Mouse (Mus musculus): ENCODE results near the gene Poln.

DNA sequence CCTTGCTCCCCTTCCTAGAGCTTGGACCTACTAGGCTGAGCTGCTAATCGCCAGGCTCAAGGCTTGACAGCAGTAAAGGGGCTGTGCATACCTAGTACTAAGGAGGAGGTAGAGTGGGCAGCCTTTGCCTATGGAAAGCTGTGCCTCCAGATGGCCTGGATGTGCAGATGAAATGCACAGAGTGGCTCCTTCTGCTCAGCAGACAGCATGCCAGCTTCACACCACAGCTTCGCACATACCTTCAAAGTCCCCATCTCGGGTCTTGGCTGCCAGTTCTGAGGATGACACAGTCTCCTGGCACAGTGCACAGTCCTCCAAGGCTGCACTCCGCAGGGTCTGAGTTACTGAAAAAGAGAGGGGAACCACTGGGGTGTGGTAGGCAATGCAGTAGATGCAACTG lies 28.0 kb upstream of the Poln start:
- TF ChIP-seq CTCF (IDR thresholded peaks at IDR 0.05; ENCODE audit: low read depth) (no peak), EP300 (IDR thresholded peaks at IDR 0.05; ENCODE audit: low read depth) (no peak)

All from liver, embryonic 14.5 days (tissue).